Mouse (Mus musculus): ENCODE measurements at regions not wholly inside any gene's neighbourhood (a gene's known extent, or its start where the extent isn't known, plus 50 kb on each side); places are given as distances from the start of the nearest gene placed in this dataset.

DNA sequence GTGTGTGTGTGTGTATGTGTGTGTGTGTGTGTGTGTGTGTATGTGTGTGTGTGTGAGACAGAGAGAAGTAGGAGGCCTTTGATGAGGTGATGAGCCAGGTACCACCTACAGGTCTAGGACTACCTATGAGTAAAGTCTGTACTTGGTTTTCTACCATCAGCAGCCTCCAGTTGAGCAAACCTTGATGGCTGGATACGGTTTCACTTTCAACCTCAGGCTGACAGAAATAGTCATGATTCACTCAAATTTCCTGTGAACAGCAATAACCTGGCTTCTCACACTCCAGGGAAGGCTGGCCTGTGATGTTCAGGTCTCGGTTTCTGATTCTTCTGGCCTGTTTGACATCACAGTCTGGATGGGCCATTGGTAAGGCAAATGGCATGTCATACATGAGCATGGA lies 226.1 kb downstream of the Cog6 start:
- Histone ChIP-seq H3K4me3 (ENCODE audit: insufficient read depth, low read depth, low read length) (no peak overlapping the region), H3K79me2 (ENCODE audit: control insufficient read depth, insufficient read depth, low read length) (no peaks in the 10 kb centered on the region), H3K4me1 (ENCODE audit: control insufficient read depth, insufficient read depth, low read length) (no peaks in the 10 kb centered on the region), H3K27ac (replicated peaks; ENCODE audit: insufficient read depth, low read depth, low read length) (no peak overlapping the region), H3K9ac (ENCODE audit: low read depth, low read length) (no peak overlapping the region), H3K36me3 (ENCODE audit: control insufficient read depth, insufficient read depth, low read length) (no peaks in the 10 kb centered on the region), H3K27me3 (ENCODE audit: control insufficient read depth, insufficient read depth, low read length) (no peaks in the 10 kb centered on the region)
- no peak for TF ChIP-seq CTCF (IDR thresholded peaks at IDR 0.05; ENCODE audit: low read depth, low read length)
- TF ChIP-seq POLR2A (IDR thresholded peaks at IDR 0.05; ENCODE audit: extremely low read depth, insufficient read depth, low read length) = no peak
- no peak for DNase-seq (ENCODE audit: extremely low read depth, low read depth, low spot score)
- WGBS = 95% methylated on average over 2 of the region's 2 CpGs

GRCm38 (mm10) chr3:52787964-52788760 lies 228.9 kb downstream of the Cog6 start:
- Histone ChIP-seq H3K27me3 (ENCODE audit: control insufficient read depth, insufficient read depth, low read length) (no peaks in the 10 kb centered on the region), H3K9ac (ENCODE audit: low read depth, low read length) (no peak overlapping the region), H3K79me2 (ENCODE audit: control insufficient read depth, insufficient read depth, low read length) (no peaks in the 10 kb centered on the region), H3K36me3 (ENCODE audit: control insufficient read depth, insufficient read depth, low read length) (no peaks in the 10 kb centered on the region), H3K27ac (replicated peaks; ENCODE audit: insufficient read depth, low read depth, low read length) (no peak overlapping the region), H3K4me3 (ENCODE audit: insufficient read depth, low read depth, low read length) (no peak overlapping the region), H3K4me1 (ENCODE audit: control insufficient read depth, insufficient read depth, low read length) (no peaks in the 10 kb centered on the region)
- DNase-seq (ENCODE audit: extremely low read depth, low read depth, low spot score) = no peak
- TF ChIP-seq CTCF (IDR thresholded peaks at IDR 0.05; ENCODE audit: low read depth, low read length) (no peak), POLR2A (IDR thresholded peaks at IDR 0.05; ENCODE audit: extremely low read depth, insufficient read depth, low read length) (no peak)
- 87% methylated on average over 10 of the region's 10 CpGs for whole genome bisulfite sequencing

- Histone ChIP-seq H3K27ac (replicated peaks; ENCODE audit: insufficient read depth, low read depth, low read length) (no peak overlapping the region), H3K79me2 (ENCODE audit: control insufficient read depth, insufficient read depth, low read length) (no peaks in the 10 kb centered on the region), H3K9ac (ENCODE audit: low read depth, low read length) (no peak overlapping the region), H3K36me3 (ENCODE audit: control insufficient read depth, insufficient read depth, low read length) (no peaks in the 10 kb centered on the region), H3K4me1 (ENCODE audit: control insufficient read depth, insufficient read depth, low read length) (no peaks in the 10 kb centered on the region), H3K27me3 (ENCODE audit: control insufficient read depth, insufficient read depth, low read length) (no peaks in the 10 kb centered on the region), H3K4me3 (ENCODE audit: insufficient read depth, low read depth, low read length) (no peak overlapping the region)
- no peak for TF ChIP-seq POLR2A (IDR thresholded peaks at IDR 0.05; ENCODE audit: extremely low read depth, insufficient read depth, low read length)
- no peak for TF ChIP-seq CTCF (IDR thresholded peaks at IDR 0.05; ENCODE audit: low read depth, low read length)
- WGBS = 42% methylated on average over 1 of the region's 1 CpGs
- DNase-seq (ENCODE audit: extremely low read depth, low read depth, low spot score) = no peak
Measured at GRCm38 (mm10) chr3:52785595-52785994, 231.4 kb downstream of the Cog6 start.

- H3K36me3 ChIP-seq (ENCODE audit: control insufficient read depth, insufficient read depth, low read length) = no peaks in the 10 kb centered on the region
- no peak for DNase-seq (ENCODE audit: extremely low read depth, low read depth, low spot score)
- H3K27ac ChIP-seq (replicated peaks; ENCODE audit: insufficient read depth, low read depth, low read length) = no peak overlapping the region
- no peak overlapping the region for H3K9ac ChIP-seq (ENCODE audit: low read depth, low read length)
- H3K4me3 ChIP-seq (ENCODE audit: insufficient read depth, low read depth, low read length) = no peak overlapping the region
- H3K27me3 ChIP-seq (ENCODE audit: control insufficient read depth, insufficient read depth, low read length) = no peaks in the 10 kb centered on the region
- no peaks in the 10 kb centered on the region for H3K79me2 ChIP-seq (ENCODE audit: control insufficient read depth, insufficient read depth, low read length)
- 79% methylated on average over 7 of the region's 7 CpGs for WGBS
- TF ChIP-seq CTCF (IDR thresholded peaks at IDR 0.05; ENCODE audit: low read depth, low read length) = no peak
- TF ChIP-seq POLR2A (IDR thresholded peaks at IDR 0.05; ENCODE audit: extremely low read depth, insufficient read depth, low read length) = no peak
- no peaks in the 10 kb centered on the region for H3K4me1 ChIP-seq (ENCODE audit: control insufficient read depth, insufficient read depth, low read length)
Measured at GRCm38 (mm10) chr3:52784476-52784875, 232.6 kb downstream of the Cog6 start.

DNA sequence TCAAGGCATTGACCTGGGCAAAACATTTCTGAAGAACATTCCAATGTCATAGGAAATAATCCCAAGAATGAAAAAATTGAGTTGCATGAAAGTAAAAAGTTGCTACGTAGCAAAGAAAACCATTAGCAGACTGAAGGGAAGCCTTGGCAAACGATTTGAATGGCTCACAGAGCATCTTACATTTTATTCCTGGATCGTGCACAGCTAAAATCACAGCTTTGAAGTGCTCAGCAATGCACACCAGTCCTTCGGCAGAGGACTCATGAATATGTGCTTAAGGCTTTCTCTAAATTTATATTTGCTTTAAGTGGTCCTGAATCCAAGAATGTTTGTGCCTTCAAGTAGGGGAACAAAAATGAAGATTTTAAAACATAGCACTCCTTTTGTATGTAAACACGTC lies 234.5 kb downstream of the Cog6 start:
- Histone ChIP-seq H3K4me3 (ENCODE audit: insufficient read depth, low read depth, low read length) (no peak overlapping the region), H3K4me1 (ENCODE audit: control insufficient read depth, insufficient read depth, low read length) (no peaks in the 10 kb centered on the region)
- 88% methylated on average over 5 of the region's 5 CpGs for WGBS

GRCm38 (mm10) chr3:52781521-52781920 lies 235.5 kb downstream of the Cog6 start:
- no peak overlapping the region for H3K4me3 ChIP-seq (ENCODE audit: insufficient read depth, low read depth, low read length)
- H3K36me3 ChIP-seq (ENCODE audit: control insufficient read depth, insufficient read depth, low read length) = no peaks in the 10 kb centered on the region
- no peak for TF ChIP-seq CTCF (IDR thresholded peaks at IDR 0.05; ENCODE audit: low read depth, low read length)
- no peak for TF ChIP-seq POLR2A (IDR thresholded peaks at IDR 0.05; ENCODE audit: extremely low read depth, insufficient read depth, low read length)
- DNase-seq (ENCODE audit: extremely low read depth, low read depth, low spot score) = no peak
- H3K27ac ChIP-seq (replicated peaks; ENCODE audit: insufficient read depth, low read depth, low read length) = no peak overlapping the region
- no peaks in the 10 kb centered on the region for H3K79me2 ChIP-seq (ENCODE audit: control insufficient read depth, insufficient read depth, low read length)
- H3K27me3 ChIP-seq (ENCODE audit: control insufficient read depth, insufficient read depth, low read length) = no peaks in the 10 kb centered on the region
- 86% methylated on average over 3 of the region's 3 CpGs for WGBS
- no peaks in the 10 kb centered on the region for H3K4me1 ChIP-seq (ENCODE audit: control insufficient read depth, insufficient read depth, low read length)
- H3K9ac ChIP-seq (ENCODE audit: low read depth, low read length) = no peak overlapping the region

More for the DNA sequence above, 234.5 kb downstream of the Cog6 start:
- no peaks in the 10 kb centered on the region for H3K36me3 ChIP-seq (ENCODE audit: control insufficient read depth, insufficient read depth, low read length)
- no peaks in the 10 kb centered on the region for H3K79me2 ChIP-seq (ENCODE audit: control insufficient read depth, insufficient read depth, low read length)
- DNase-seq (ENCODE audit: extremely low read depth, low read depth, low spot score) = no peak
- H3K27me3 ChIP-seq (ENCODE audit: control insufficient read depth, insufficient read depth, low read length) = no peaks in the 10 kb centered on the region
- TF ChIP-seq CTCF (IDR thresholded peaks at IDR 0.05; ENCODE audit: low read depth, low read length) = no peak
- no peak for TF ChIP-seq POLR2A (IDR thresholded peaks at IDR 0.05; ENCODE audit: extremely low read depth, insufficient read depth, low read length)
- no peak overlapping the region for H3K9ac ChIP-seq (ENCODE audit: low read depth, low read length)
- no peak overlapping the region for H3K27ac ChIP-seq (replicated peaks; ENCODE audit: insufficient read depth, low read depth, low read length)
